Mouse (Mus musculus): ENCODE measurements at regions not wholly inside any gene's neighbourhood (a gene's known extent, or its start where the extent isn't known, plus 50 kb on each side); places are given as distances from the start of the nearest gene placed in this dataset.
"Not testable (repeated sequence)": the region's sequence is repeated elsewhere in the genome, so short reads cannot be mapped to it uniquely, and the experiment has no call there.

DNA sequence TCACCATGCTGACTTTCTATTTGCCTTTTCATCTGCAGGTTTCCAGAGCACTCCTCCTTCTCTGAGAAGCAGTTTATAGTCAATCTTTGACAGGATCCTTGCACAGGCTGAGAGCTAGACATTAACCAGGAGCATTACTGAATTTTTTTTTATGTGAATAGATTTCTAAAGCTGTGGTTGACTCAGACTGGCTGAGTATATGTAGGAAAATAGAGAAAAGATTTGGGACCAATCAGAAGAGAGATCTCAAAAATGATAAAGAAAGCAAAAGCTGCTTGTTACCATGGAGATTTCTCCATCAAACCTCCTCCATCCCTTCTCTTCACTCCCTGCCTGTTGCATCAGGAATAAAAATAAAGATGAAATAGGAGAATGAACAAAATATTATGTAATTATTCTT, 731.2 kb upstream of the Ndn start:
- intact Hi-C loops (cut with DNase I), result no loop called here
- DNase-seq (ENCODE audit: low spot score in 2 of 2), result peak in 1 of 2 experiments; percentile 60

GRCm38 (mm10) chr7:61644893-61645545, 701.4 kb upstream of the Ndn start:
- DNase-seq (ENCODE audit: low spot score in 2 of 2), result peak; percentile 1 to 11
- intact Hi-C loops (cut with DNase I), result no loop called here

DNA sequence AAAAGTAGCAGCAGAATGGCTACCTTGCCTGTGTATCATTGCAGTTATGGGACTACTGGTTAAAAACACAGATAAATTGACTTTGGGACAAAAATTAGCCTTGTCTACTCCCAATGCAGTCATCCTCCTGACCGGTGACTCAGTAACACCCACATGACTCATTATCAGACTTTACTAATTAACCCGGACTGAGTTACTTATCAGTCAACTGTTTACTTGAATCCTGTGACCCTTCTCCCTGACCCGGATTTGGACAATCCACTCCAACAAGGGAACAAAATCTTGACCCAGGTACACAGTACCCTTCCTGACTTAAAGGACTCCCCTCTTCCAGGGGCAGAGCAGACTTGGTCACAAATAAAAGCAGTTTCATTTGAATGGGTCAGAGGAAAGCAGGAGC, 688.3 kb upstream of the Ndn start:
- intact Hi-C loops (cut with DNase I), result no loop called here

DNA sequence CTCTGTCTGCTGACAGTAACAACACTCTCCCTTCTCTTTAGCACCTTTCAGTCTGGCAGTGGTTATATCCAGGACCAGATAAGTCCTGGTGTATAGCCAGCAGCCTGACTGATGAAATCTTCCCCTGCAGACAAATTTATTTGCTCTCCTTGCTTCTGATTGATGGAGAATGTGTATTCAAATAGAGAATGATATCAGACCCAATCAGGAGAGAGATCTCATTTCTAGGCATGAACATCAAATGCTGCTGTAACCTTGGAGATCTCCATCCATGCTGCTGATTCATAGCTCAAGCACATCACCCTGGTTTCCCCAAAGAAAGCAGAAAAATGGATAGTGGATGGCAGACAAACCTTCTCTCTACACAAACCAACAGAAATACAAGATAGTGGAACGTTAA, 663.3 kb upstream of the Ndn start:
- intact Hi-C loops (cut with DNase I), result loop anchor here (5.0 kb wide), 1 partner anchor 71 kb away; no protein-coding TSS in a partner anchor
- peak; percentile 13 to 71 for DNase-seq (ENCODE audit: low spot score in 2 of 2)

More for the DNA sequence above, 688.3 kb upstream of the Ndn start:
- no peak for DNase-seq (ENCODE audit: low spot score in 2 of 2)

- DNase-seq (ENCODE audit: low spot score in 2 of 2), result peak in 1 of 2 experiments; percentile 9
- intact Hi-C loops (cut with DNase I), result no loop called here
Measured at GRCm38 (mm10) chr7:61685052-61685655, 661.2 kb upstream of the Ndn start.

- intact Hi-C loops (cut with DNase I), result no loop called here
- DNase-seq (ENCODE audit: low spot score in 2 of 2), result peak; percentile 12 to 40
Measured at GRCm38 (mm10) chr7:61726149-61726548, 620.2 kb upstream of the Ndn start.

DNA sequence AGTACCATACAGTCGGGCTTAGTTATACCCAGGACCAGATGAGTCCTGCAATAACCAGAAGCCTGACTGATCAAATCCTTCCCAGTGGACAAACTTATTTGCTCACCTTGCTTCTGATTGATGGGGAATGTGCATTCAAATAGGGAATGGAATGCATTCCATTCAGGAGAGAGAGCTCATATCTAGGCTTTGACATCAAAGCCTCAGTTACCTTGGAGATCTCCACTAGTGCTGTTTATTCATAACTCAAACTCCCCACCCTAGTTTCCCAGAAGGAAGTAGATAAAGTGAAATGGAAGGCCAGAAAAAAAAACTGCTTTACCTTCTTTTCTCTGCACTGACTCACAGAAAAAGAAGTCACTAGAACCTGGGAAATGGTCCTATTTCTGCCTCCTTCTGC, 608.9 kb upstream of the Ndn start:
- intact Hi-C loops (cut with DNase I), result no loop called here
- no peak for DNase-seq (ENCODE audit: low spot score in 2 of 2)

- intact Hi-C loops (cut with DNase I), result not testable (repeated sequence)
- DNase-seq (ENCODE audit: low spot score in 2 of 2), result peak; percentile 28 to 78
Measured at GRCm38 (mm10) chr7:61739336-61739735, 607.0 kb upstream of the Ndn start.

- intact Hi-C loops (cut with DNase I), result no loop called here
- no peak for DNase-seq (ENCODE audit: low spot score in 2 of 2)
Measured at GRCm38 (mm10) chr7:61769826-61770225, 576.5 kb upstream of the Ndn start.

DNA sequence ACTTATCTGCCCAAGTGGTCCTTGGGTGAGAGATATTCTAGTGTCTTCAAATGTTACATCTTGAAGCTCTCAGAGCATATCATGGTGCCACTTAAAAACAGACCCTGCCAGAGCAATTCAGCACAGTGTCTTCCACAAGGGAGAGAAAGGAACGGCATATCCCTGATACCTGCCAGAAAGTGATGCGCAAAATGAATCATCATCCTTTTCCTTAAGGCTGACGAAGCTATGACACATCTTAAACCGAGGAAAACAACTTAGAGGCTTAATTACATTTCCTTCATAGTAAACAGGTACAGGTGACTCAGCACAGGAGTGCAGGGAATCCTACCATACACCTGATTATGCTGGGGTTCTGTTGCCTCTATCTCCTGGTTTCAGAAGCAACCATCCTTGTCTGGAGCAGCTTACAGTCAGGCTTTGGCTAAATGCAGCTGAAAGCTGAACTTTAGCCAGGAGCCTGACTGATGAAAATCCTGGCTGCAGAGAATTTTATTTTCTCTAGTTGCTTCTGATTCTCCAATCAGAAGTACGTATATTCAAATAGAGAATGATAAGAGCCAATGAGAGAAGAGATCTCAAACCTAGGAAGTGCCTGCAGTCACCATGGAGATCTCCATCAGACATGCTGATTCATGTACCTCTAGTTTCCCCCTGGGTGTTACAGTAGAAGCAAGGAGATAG, 556.1 kb upstream of the Ndn start:
- intact Hi-C loops (cut with DNase I), result no loop called here
- peak; percentile 20 to 52 for DNase-seq (ENCODE audit: low spot score in 2 of 2)

DNA sequence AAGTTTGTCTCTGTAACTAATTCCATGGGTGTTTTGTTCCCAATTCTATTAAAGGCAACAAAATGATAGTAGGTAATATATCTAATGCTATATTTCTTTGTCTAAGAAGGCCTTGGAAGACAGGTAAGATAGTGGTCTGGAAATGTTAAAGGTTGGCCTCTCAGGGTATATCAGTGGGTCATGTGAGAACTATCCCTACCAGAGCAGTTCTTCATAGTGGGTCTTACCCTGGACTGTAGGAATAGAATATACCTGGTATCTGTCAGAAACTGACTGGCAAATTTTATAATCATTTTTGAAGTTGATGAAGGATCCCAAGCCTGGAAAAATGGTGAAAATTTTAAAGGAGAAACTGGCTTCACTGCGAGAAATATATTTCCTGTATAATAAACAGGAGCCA, 509.5 kb upstream of the Ndn start:
- intact Hi-C loops (cut with DNase I), result no loop called here

DNA sequence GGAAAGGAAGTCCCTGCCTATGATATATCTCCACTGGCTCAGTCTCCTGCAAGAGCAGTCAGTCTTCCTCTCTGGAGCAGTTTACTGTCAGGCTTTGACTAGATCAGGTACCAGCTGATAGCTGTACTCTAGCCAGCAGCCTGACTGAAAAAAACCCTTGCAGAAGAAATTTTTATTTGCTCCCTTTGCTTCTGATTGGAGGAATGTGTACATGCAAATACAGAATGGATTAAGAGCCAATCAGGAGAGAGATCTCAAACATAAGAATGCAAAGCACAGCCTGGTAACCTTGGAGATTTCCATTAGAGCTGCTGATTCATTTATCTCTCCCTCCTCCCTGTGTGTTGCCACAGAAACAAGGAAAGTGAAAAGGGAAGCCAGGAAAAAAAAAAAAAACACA, 509.1 kb upstream of the Ndn start:
- peak; percentile 63 to 88 for DNase-seq (ENCODE audit: low spot score in 2 of 2)
- intact Hi-C loops (cut with DNase I), result no loop called here

More for the DNA sequence above, 509.5 kb upstream of the Ndn start:
- no peak for DNase-seq (ENCODE audit: low spot score in 2 of 2)

- intact Hi-C loops (cut with DNase I), result no loop called here
- no peak for DNase-seq (ENCODE audit: low spot score in 2 of 2)
Measured at GRCm38 (mm10) chr7:61851949-61852348, 494.4 kb upstream of the Ndn start.

DNA sequence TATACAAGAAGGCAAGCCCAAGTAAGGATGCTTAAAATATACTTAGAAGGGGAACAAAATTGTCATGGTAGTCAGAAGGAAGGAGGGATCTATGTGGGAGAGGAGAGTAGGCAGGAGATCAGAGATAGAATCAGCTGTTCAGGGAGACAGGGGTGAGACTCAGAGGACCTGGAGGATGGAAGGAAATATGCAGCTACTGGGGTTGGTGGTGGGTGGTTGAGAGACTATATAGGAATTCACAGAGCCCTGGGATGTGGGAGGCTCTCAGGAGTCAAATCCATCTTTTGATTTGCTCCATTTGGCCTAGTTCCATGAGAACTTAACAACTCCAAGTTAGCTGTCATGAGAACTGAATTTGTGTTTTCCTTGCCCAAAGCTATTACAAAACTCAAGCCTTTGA, 481.9 kb upstream of the Ndn start:
- DNase-seq (ENCODE audit: low spot score in 2 of 2), result no peak
- intact Hi-C loops (cut with DNase I), result no loop called here

- intact Hi-C loops (cut with DNase I), result no loop called here
Measured at GRCm38 (mm10) chr7:61866376-61866775, 480.0 kb upstream of the Ndn start.

GRCm38 (mm10) chr7:61876220-61876619, 470.1 kb upstream of the Ndn start:
- DNase-seq (ENCODE audit: low spot score in 2 of 2), result no peak
- intact Hi-C loops (cut with DNase I), result loop anchor here (2.0 kb wide), 1 partner anchor 15 kb away; no protein-coding TSS in a partner anchor

More at GRCm38 (mm10) chr7:61866376-61866775, 480.0 kb upstream of the Ndn start:
- DNase-seq (ENCODE audit: low spot score in 2 of 2), result no peak

DNA sequence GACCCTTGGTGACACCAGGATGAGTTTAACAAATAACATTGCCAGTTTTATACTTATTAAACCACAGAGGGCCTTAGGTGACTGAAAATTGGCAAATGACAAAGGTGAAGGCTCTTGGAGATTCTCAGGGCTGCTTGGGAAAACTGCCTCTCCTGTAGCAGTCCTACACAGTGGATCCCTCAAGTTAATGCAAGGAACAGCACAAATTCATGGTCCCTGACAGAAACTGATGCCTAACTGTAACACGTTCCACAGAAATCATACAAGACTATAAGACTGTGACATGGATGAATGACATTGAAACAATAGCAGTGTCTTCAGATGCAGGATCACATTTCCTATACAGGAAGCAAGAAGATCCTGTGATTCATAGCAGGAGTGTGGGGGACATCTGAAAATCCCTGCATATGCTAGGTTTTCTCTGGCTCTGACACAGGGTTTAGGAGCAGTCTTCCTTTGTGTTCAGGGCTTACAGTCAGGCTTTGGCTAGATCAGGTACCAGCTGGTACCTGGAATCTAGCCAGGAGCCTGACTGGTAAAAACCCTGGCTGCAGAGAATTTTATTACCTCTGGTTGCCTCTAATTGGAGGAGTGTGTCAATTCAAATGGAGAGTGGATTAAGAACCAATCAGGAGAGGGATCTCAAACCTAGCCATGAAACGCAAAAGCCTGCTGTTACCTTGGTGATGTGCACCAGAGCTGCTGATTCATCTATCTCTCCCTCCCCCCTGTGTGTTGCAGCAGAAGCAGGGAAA, 468.9 kb upstream of the Ndn start:
- intact Hi-C loops (cut with DNase I), result loop anchor here (2.0 kb wide), 1 partner anchor 17 kb away; no protein-coding TSS in a partner anchor

DNA sequence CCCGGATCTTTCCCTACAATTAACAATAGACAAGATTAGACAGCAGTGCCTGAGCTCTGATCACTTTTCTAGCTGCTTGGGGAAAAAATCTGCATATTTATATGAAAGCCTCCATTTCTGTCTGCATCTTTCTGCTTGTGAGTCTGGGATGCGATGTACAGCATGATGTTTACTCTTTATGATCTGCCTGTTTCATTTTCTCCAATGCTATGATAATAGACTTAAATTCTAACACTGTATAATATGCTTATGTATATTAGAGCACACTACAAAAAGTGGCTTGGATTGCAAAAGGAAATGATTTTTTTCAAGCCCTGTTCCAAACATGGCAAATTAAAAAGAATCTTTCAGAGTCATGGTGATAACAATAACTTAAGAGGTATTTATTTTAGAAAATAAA, 468.3 kb upstream of the Ndn start:
- intact Hi-C loops (cut with DNase I), result no loop called here
- no peak for DNase-seq (ENCODE audit: low spot score in 2 of 2)

More for the DNA sequence above, 468.9 kb upstream of the Ndn start:
- DNase-seq (ENCODE audit: low spot score in 2 of 2), result peak; percentile 64 to 89

GRCm38 (mm10) chr7:61878585-61878984, 467.8 kb upstream of the Ndn start:
- DNase-seq (ENCODE audit: low spot score in 2 of 2), result peak in 1 of 2 experiments; percentile 20
- intact Hi-C loops (cut with DNase I), result no loop called here
